Mouse (Mus musculus): ENCODE data around the gene Siae. TPM values are rescaled to one million over a fixed set of nuclear protein-coding genes. Genes with fewer than 3 reads are reported as not detected.

The Siae gene
- polyA plus RNA-seq, 1 experiment from 2014 or later: 26.7 TPM

- ChIA-PET CTCF (no interaction called here), POLR2A (no interaction called here)
- in situ Hi-C loops (cut with MboI; ENCODE audit: low pct_unique_long_range_greater_than_20kb): no loop called here
- ATAC-seq (no peak), DNase-seq (ENCODE audit: low read depth, low spot score) (no peak)
- no peak for TF ChIP-seq CTCF (IDR thresholded peaks at IDR 0.05)
- no peaks in the 10 kb centered on the region for H3K27me3 ChIP-seq
Observed at GRCm38 (mm10) chr9:37666045-37666444, 110.5 kb downstream of the Siae start.

GRCm38 (mm10) chr9:37669115-37669514 lies 113.6 kb downstream of the Siae start, which contains the start of gene Panx3:
TSS of gene Panx3 (minus strand) at chr9:37669235.
- POLR2A ChIA-PET: no interaction called here
- CTCF ChIA-PET: no interaction called here
- DNase-seq (ENCODE audit: low read depth, low spot score) (no peak), ATAC-seq (no peak)
- peaks cover 4% of the 10 kb centered on the region for H3K27me3 ChIP-seq
- in situ Hi-C loops (cut with MboI; ENCODE audit: low pct_unique_long_range_greater_than_20kb): no loop called here
- TF ChIP-seq CTCF (IDR thresholded peaks at IDR 0.05): no peak

- DNase-seq (ENCODE audit: low read depth, low spot score) (no peak), ATAC-seq (no peak)
- H3K27me3 ChIP-seq: peaks cover 4% of the 10 kb centered on the region
- CTCF ChIA-PET: no interaction called here
- POLR2A ChIA-PET: no interaction called here
- in situ Hi-C loops (cut with MboI; ENCODE audit: low pct_unique_long_range_greater_than_20kb): no loop called here
- no peak for TF ChIP-seq CTCF (IDR thresholded peaks at IDR 0.05)
Observed at GRCm38 (mm10) chr9:37669678-37670077, 114.2 kb downstream of the Siae start.

- H3K27me3 ChIP-seq: peaks cover 4% of the 10 kb centered on the region
- no peak for DNase-seq (ENCODE audit: low read depth, low spot score)
- POLR2A ChIA-PET: no interaction called here
- no peak for ATAC-seq
- TF ChIP-seq CTCF (IDR thresholded peaks at IDR 0.05): no peak
- in situ Hi-C loops (cut with MboI; ENCODE audit: low pct_unique_long_range_greater_than_20kb): no loop called here
- CTCF ChIA-PET: no interaction called here
Observed at GRCm38 (mm10) chr9:37670261-37670660, 114.8 kb downstream of the Siae start.

- in situ Hi-C loops (cut with MboI; ENCODE audit: low pct_unique_long_range_greater_than_20kb): no loop called here
- DNase-seq (ENCODE audit: low read depth, low spot score): no peak
- TF ChIP-seq CTCF (IDR thresholded peaks at IDR 0.05): no peak
- CTCF ChIA-PET: no interaction called here
- POLR2A ChIA-PET: no interaction called here
- H3K27me3 ChIP-seq: peaks cover 10% of the 10 kb centered on the region
- ATAC-seq: no peak
Observed at GRCm38 (mm10) chr9:37675287-37675686, 119.8 kb downstream of the Siae start.

- ChIA-PET CTCF (interaction anchor here (1.3 to 2.0 kb wide), 2 partner anchors 9 kb away, joined by 3 to 4 read pairs; no protein-coding TSS in a partner anchor), POLR2A (no interaction called here)
- peaks cover 6% of the 10 kb centered on the region for H3K27me3 ChIP-seq
- no peak for TF ChIP-seq CTCF (IDR thresholded peaks at IDR 0.05)
- no peak for ATAC-seq
- DNase-seq (ENCODE audit: low read depth, low spot score): no peak
- in situ Hi-C loops (cut with MboI; ENCODE audit: low pct_unique_long_range_greater_than_20kb): no loop called here
Observed at GRCm38 (mm10) chr9:37681123-37681522, 125.6 kb downstream of the Siae start.

- ChIA-PET CTCF (no interaction called here), POLR2A (no interaction called here)
- in situ Hi-C loops (cut with MboI; ENCODE audit: low pct_unique_long_range_greater_than_20kb): loop anchor here (5.0 kb wide), 1 partner anchor 245 kb away; no protein-coding TSS in a partner anchor
- ATAC-seq (no peak), DNase-seq (ENCODE audit: low read depth, low spot score) (no peak)
- no peak for TF ChIP-seq CTCF (IDR thresholded peaks at IDR 0.05)
- no peaks in the 10 kb centered on the region for H3K27me3 ChIP-seq
Observed at GRCm38 (mm10) chr9:37687288-37687940, 131.9 kb downstream of the Siae start.

- DNase-seq (ENCODE audit: low read depth, low spot score): no peak
- ChIA-PET POLR2A (no interaction called here), CTCF (no interaction called here)
- in situ Hi-C loops (cut with MboI; ENCODE audit: low pct_unique_long_range_greater_than_20kb): loop anchor here (5.0 kb wide), 1 partner anchor 244 kb away; no protein-coding TSS in a partner anchor
- no peaks in the 10 kb centered on the region for H3K27me3 ChIP-seq
- peak; percentile 30 for TF ChIP-seq CTCF (IDR thresholded peaks at IDR 0.05)
- ATAC-seq: no peak
Observed at GRCm38 (mm10) chr9:37687941-37688303, 132.4 kb downstream of the Siae start.

GRCm38 (mm10) chr9:37689970-37690686 lies 134.6 kb downstream of the Siae start:
- no peaks in the 10 kb centered on the region for H3K27me3 ChIP-seq
- no peak for DNase-seq (ENCODE audit: low read depth, low spot score)
- peak; percentile 72 for TF ChIP-seq CTCF (IDR thresholded peaks at IDR 0.05)
- ATAC-seq: no peak
- POLR2A ChIA-PET: interaction anchor here (0.8 kb wide), 1 partner anchor 241 kb away, joined by 4 read pairs; no protein-coding TSS in a partner anchor
- in situ Hi-C loops (cut with MboI; ENCODE audit: low pct_unique_long_range_greater_than_20kb): loop anchor here (5.0 kb wide), 1 partner anchor 242 kb away; no protein-coding TSS in a partner anchor
- CTCF ChIA-PET: interaction anchor here (0.6 to 2.1 kb wide), 9 partner anchors 9 to 251 kb away, joined by 3 to 6 read pairs (median 4); no protein-coding TSS in a partner anchor

Other genes with a start within 250 kb of the Siae start
- 1.3 TPM for gene Ccdc15, start 207.3 kb upstream of the Siae start, polyA plus RNA-seq (2021)
- gene Hepacam, start 188.3 kb upstream of the Siae start, polyA plus RNA-seq (2021): not detected
- gene Robo4, start 153.8 kb upstream of the Siae start, polyA plus RNA-seq (2021): not detected
- 0.28 TPM for gene Robo3, start 122.5 kb upstream of the Siae start, polyA plus RNA-seq (2021)
- gene Msantd2, start 66.4 kb upstream of the Siae start, polyA plus RNA-seq (2021): 33.1 TPM
- gene Esam, start 27.6 kb upstream of the Siae start, polyA plus RNA-seq (2021): 83.1 TPM
- 1.8 TPM for gene Vsig2, start 16.4 kb upstream of the Siae start, polyA plus RNA-seq (2021)
- gene Nrgn, start 2.8 kb upstream of the Siae start, polyA plus RNA-seq (2021): 0.21 TPM
- gene Spa17, start 58.0 kb downstream of the Siae start, polyA plus RNA-seq (2021): 11.6 TPM
- gene Tbrg1, start 101.6 kb downstream of the Siae start, polyA plus RNA-seq (2021): 97.7 TPM
- gene Panx3, start 113.5 kb downstream of the Siae start, polyA plus RNA-seq (2021): not detected
- not detected for gene Olfr160, start 160.6 kb downstream of the Siae start, polyA plus RNA-seq (2021)
- not detected for gene Olfr874, start 189.4 kb downstream of the Siae start, polyA plus RNA-seq (2021)
- gene Olfr875, start 216.2 kb downstream of the Siae start, polyA plus RNA-seq (2021): not detected
- not detected for gene Olfr876, start 247.3 kb downstream of the Siae start, polyA plus RNA-seq (2021)